Mouse (Mus musculus): Measurements from ENCODE around the gene Nell2. TPM values are rescaled to one million over a fixed set of nuclear protein-coding genes. Genes with fewer than 3 reads are reported as not detected.

Nell2 gene
- polyA plus RNA-seq, 3 experiments from 2014 or later, result not detected

- ATAC-seq, result no peak
These were observed 193.7 kb downstream of the Nell2 start for GRCm38 (mm10) chr15:95334323-95335296.

- ATAC-seq, result no peak
These were observed 195.1 kb downstream of the Nell2 start for GRCm38 (mm10) chr15:95333229-95333628.

- no peak for ATAC-seq
These were observed 197.4 kb downstream of the Nell2 start for GRCm38 (mm10) chr15:95330926-95331325.

DNA sequence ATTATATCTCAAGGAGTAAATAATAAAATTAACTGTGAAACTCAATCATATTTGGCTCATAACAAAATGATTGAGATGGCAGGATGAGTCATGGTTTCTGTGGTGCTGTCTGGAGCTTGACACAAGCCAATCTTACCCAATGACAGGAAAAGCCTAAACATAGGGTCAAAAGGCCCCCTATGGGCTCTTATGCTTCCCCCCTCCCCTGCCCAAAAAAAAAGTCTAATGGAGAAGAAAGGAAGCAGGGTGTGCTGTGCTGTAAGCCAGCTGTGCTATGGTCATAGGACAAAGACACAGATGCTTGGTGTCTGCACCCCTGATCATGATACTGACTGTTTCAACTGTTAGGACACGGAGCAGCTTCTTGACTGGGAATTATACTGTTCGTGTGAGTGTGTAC, 205.6 kb downstream of the Nell2 start:
- no peak for ATAC-seq

GRCm38 (mm10) chr15:95316626-95317025, 211.7 kb downstream of the Nell2 start:
- ATAC-seq, result no peak

- no peak for ATAC-seq
These were observed 213.6 kb downstream of the Nell2 start for GRCm38 (mm10) chr15:95314808-95315145.

DNA sequence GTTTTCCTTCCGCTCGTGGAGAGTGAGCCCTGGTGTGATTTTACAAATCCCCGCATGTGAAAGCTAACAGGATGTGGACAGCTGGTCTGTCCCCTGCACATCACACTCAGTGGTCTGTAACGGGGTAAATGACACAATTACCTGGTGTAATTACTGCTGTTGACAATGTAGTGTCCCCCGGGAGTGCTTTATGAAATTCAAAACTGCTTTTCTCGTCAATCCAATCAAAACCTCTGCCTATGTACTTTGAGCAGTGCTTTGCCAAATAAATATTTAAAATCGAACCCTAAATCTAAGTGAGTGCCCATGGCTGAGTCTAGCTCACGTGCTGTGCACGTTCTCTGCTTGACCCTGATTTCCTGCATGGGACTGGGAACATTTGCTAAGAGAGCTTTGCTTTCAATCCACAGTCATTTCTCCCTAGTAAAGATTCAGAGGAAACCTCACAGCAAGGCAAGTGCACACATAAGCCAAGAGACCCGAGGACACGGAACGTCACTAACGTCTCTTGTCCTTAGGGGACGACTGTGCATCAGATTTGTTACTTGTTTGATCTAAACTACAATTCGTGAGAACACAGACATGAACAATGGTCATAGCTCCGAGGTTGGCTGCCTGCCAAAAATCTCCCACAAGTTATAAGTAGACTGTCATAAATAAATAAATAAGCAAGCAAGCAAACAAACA, 214.1 kb downstream of the Nell2 start:
- ATAC-seq, result no peak

DNA sequence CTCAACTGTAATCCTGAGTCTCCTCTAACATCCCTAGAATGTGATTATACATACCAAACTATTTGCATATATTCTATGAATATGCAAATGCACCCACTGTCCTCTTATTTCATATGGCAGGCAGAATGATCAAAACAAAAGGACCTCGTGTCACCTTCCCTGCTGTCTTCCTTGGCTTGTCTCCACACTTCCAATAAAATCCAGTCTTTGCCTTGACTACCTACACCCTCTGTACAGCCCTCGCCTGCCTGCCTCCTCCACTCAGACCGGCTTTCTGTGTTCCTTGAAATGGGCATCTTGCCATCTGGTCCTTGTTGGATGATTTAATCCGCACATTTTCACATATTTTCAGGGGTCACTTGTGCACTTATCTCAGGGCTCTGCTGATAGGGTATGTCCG, 215.1 kb downstream of the Nell2 start:
- ATAC-seq, result no peak

DNA sequence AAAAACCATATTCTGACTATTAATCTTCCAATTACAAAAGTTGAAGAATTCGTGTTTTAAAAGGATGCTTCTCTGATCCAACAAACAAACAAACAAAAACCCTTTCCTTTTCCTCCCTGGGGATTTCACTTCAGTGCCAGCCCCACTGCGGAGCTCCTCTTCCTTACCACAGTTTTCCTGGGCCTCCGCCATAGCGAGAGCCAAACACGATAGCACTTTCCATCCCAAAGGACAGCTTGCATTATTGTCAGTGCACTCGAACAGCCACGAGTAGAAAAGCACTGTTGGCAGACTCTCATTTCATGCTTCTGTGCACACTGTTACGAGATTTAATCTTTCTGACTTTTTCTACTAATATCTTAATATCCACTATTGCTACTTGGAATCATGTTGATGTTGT, 224.3 kb downstream of the Nell2 start:
- ATAC-seq, result no peak

DNA sequence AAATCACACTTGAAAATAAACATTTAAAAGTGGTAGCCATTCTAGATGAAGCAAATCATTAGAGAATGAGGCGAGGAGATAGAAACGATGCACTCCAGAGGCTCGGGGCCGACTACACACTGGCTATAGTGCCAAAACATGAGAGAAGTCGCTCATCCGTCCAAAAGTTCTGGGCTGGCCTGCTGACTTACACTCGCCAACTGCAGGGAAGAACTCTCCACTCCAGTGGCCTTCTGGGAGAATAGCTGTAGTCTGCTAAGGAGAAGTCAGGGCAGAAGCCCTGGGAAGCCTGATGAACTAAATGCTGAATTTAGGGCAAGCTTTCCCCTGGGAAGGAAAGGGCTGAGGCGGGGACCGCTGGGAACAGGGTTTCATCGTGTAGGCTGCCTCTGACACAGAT, 231.8 kb downstream of the Nell2 start:
- no peak for ATAC-seq

GRCm38 (mm10) chr15:95289047-95289446, 239.3 kb downstream of the Nell2 start:
- no peak for ATAC-seq

DNA sequence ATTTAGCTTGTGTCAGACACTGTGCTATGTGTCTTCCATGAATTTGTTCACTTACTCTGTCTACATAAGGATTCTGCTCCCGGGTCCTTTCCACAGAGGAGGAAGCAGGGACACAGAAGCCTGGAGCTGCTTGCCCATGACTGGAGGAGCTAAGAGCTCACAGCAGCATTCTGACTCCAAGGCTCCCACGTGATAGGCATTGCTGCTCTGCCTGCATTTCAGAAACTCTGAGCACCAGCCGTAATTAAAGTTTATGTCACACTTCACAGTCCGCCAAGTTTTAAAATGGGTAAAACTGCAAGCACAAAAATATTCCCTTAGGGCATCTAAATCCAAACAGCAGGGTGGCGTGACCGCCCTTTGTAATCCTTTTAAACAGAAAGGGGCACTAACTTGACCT, 243.2 kb downstream of the Nell2 start:
- no peak for ATAC-seq

DNA sequence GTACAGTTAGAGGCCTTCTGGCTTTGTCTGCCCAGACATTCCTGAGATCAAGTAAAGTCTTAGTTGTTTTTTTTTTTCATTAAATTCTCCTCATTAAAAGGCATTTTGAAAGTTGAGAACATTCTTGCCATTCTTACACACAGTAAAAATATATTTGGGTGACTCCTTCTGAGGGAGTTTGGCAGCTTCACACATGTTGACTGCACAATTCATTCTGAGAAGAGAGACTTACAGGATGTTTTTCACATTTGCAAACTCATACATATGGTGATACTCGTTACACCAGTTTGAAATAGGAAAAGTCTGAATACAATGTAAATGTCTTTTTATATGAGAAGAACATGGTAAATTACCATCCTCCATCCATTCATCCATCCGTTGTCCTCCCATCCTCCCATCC, 247.4 kb downstream of the Nell2 start:
- ATAC-seq, result no peak

DNA sequence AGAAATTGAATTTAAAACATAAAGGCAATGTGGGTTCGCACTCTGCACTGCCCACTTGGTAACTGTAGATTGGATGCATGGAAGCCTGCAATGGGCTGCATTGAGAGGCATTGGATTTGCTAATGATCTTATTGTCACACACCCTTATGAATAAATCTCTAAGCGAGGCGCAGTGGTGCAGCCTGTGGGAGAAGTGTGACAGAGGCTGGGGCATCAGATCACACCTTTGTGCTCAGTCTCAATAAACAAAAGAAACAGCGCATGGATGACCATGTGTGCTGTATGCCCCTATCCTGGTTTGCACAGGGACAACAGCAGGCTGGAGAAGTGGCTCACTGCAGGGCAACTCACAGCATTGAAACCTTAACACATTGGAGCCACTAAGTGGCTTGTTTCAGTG, 250.4 kb downstream of the Nell2 start:
- ATAC-seq, result no peak

DNA sequence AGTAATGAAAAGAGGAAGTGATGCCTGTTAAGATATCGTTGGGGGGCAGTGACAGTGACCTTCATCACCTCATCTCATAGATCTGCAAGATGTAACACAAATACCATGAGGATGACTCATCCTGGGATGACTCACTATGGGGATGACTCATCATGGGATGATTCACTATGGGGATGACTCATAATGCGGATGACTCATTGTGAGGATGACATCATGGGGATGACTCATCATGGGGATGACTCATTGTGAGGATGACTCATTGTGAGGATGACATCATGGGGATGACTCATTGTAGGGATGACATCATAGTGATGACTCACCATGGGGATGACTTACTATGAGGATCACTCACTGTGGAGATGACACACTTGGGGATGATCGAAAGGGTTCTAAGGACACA, 251.8 kb downstream of the Nell2 start:
- no peak for ATAC-seq

DNA sequence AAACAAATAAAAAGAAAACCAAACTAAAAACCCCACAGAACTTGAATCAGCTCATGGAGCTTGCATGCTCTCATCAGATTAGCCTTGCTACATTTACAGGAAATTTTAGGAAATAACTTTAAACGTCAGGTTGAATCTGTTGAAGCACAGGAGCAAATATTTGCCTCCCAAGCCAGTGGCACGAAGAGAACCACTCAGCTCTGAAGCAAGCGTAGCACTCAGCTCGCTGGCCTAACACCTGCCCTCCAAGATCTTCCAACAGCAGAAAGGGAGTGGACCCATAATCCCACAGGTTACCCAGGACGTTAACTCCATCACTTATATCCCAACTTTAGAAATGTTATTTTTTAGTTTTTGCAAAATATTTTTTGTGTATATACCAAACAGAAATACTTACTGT, 252.8 kb downstream of the Nell2 start:
- no peak for ATAC-seq

GRCm38 (mm10) chr15:95273236-95273635, 255.1 kb downstream of the Nell2 start:
- no peak for ATAC-seq

DNA sequence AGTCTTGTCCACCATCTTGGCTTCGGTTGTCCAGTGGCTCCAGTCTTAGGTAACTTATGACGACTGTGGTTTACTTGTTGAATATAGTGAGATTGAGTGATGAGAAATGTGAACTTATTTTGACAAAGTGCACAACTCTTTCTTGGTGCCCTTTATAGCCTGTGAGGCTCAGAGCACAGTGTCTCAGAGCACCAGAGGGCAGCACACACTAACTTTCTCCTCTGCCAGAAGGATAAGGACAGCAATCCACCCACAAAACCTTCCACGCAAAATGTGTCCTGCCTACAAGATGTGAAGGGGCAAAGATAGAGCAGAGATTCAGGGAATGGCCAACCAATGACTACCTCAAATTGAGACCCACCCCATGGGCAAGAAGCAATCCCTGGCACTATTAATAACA, 256.2 kb downstream of the Nell2 start:
- ATAC-seq, result no peak

DNA sequence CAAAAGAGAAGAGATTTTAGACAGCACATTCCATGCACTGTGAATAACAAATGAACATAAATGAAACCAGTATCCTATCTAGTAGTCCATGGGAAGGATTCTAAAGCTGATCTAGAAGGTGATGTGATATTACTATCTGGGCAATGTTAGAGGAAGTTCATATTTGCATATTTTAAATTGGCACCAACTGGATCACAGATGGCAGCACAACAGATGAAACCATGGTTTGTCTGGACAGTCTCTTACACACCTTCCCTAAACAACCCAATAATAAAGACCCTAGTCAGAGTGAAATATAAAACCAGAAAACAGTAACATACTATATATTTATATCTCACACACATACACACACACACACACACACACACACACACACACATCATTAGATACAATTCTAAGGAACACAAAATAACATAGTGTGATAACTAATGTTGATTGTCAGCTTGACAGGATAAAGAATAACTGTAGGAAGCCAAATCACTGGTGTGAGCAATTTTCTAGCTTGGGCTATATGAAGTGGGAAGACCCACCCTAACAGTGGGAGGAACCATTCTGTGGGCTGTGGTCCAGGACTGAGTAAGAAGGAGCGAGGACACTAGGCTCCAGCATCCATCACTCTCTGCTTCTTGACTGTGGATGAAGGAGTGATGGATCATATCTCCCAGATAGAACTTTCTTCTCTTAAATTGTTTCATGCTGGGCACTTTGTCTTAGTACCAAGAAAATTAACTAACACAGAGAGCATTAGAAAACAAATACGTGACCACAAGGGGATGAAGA, 268.5 kb downstream of the Nell2 start:
- no peak for ATAC-seq

GRCm38 (mm10) chr15:95257131-95257530, 271.2 kb downstream of the Nell2 start:
- ATAC-seq, result no peak

DNA sequence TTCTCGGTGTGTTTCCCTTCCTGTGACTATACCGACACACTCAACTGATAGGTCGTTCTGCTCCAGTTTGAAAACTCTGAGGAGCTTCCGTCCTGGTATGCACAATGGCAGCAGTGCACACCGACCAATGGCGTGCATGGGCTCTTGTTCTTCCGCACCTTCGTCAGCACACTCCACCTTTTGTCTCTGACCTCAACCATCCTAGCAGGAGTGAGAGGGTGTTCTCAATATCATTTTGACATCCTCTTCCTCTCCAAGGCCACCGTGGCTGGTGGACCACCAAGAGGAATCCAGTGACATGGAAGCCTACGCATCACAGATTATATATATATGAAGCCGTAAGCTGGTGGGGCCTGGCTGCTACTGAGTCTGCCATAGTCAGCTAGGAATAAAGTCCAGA, 282.8 kb downstream of the Nell2 start:
- no peak for ATAC-seq

GRCm38 (mm10) chr15:95243876-95244275, 284.5 kb downstream of the Nell2 start:
- ATAC-seq, result no peak

DNA sequence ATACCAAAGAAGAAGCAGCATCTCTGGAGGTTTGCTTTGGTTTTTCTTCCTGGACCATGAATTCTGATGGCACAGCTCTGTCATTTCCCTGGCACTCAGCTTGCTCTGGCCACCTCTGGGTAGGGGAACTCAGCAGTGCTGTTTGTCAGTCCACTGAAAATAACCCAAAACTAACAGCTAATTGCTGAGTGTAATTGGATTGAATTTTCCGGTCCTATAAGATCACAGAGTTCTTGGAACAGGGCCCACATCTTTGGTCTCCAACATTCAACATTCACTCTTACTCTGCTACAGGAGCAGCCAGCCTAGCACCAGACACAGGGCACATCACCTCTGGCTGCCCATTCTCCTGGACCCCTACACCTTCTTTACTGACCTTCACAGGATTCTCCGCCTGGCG, 287.2 kb downstream of the Nell2 start:
- no peak for ATAC-seq
